Mouse (Mus musculus): ENCODE data around the gene BC016579. TPM values are rescaled to one million over a fixed set of nuclear protein-coding genes. Genes with fewer than 3 reads are reported as not detected.

Gene BC016579
- not detected in 2 replicates for polyA plus RNA-seq (2012; ENCODE audit: insufficient read depth, insufficient read length, missing spikeins)

GRCm38 (mm10) chr16:45653934-45654332 lies at the start of gene BC016579:
Gene BC016579, minus strand, starts transcription at chr16:45654068.
- H3K27ac ChIP-seq (replicated peaks; ENCODE audit: low read depth, low read length), result no peak within 1 kb of the TSS
- H3K4me3 ChIP-seq (ENCODE audit: insufficient read depth, low read depth, low read length), result no peak within 1 kb of the TSS

GRCm38 (mm10) chr16:45699301-45699700 lies 45.4 kb upstream of the BC016579 start:
- Histone ChIP-seq H3K4me1 (ENCODE audit: control insufficient read depth, insufficient read depth, insufficient read length, low read length) (no peaks in the 10 kb centered on the region), H3K27ac (replicated peaks; ENCODE audit: low read depth, low read length) (no peak overlapping the region), H3K4me3 (ENCODE audit: insufficient read depth, low read depth, low read length) (no peak overlapping the region)

More at GRCm38 (mm10) chr16:45653934-45654332, at the start of gene BC016579:
- H3K4me1 ChIP-seq (ENCODE audit: control insufficient read depth, insufficient read depth, insufficient read length, low read length), result no peaks in the 10 kb centered on the region

- Histone ChIP-seq H3K4me3 (ENCODE audit: insufficient read depth, low read depth, low read length) (no peak overlapping the region), H3K4me1 (ENCODE audit: control insufficient read depth, insufficient read depth, insufficient read length, low read length) (no peaks in the 10 kb centered on the region), H3K27ac (replicated peaks; ENCODE audit: low read depth, low read length) (no peak overlapping the region)
Observed at GRCm38 (mm10) chr16:45697996-45698395, 44.1 kb upstream of the BC016579 start.

- H3K4me1 ChIP-seq (ENCODE audit: control insufficient read depth, insufficient read depth, insufficient read length, low read length), result no peaks in the 10 kb centered on the region
- no peak overlapping the region for H3K27ac ChIP-seq (replicated peaks; ENCODE audit: low read depth, low read length)
- H3K4me3 ChIP-seq (ENCODE audit: insufficient read depth, low read depth, low read length), result no peak overlapping the region
Observed at GRCm38 (mm10) chr16:45695445-45696160, 41.7 kb upstream of the BC016579 start.

GRCm38 (mm10) chr16:45693558-45693957 lies 39.7 kb upstream of the BC016579 start, which contains the start of gene Tmprss7:
Gene Tmprss7, minus strand, starts transcription at chr16:45693658.
- Histone ChIP-seq H3K4me3 (ENCODE audit: insufficient read depth, low read depth, low read length) (no peak within 1 kb of the TSS), H3K4me1 (ENCODE audit: control insufficient read depth, insufficient read depth, insufficient read length, low read length) (no peaks in the 10 kb centered on the region), H3K27ac (replicated peaks; ENCODE audit: low read depth, low read length) (no peak within 1 kb of the TSS)

- H3K4me1 ChIP-seq (ENCODE audit: control insufficient read depth, insufficient read depth, insufficient read length, low read length), result no peaks in the 10 kb centered on the region
- H3K27ac ChIP-seq (replicated peaks; ENCODE audit: low read depth, low read length), result no peak overlapping the region
- H3K4me3 ChIP-seq (ENCODE audit: insufficient read depth, low read depth, low read length), result no peak overlapping the region
Observed at GRCm38 (mm10) chr16:45692851-45693250, 39.0 kb upstream of the BC016579 start.

GRCm38 (mm10) chr16:45690178-45690577 lies 36.3 kb upstream of the BC016579 start:
- no peak overlapping the region for H3K4me3 ChIP-seq (ENCODE audit: insufficient read depth, low read depth, low read length)
- H3K27ac ChIP-seq (replicated peaks; ENCODE audit: low read depth, low read length), result no peak overlapping the region
- no peaks in the 10 kb centered on the region for H3K4me1 ChIP-seq (ENCODE audit: control insufficient read depth, insufficient read depth, insufficient read length, low read length)

GRCm38 (mm10) chr16:45686833-45687232 lies 33.0 kb upstream of the BC016579 start:
- Histone ChIP-seq H3K27ac (replicated peaks; ENCODE audit: low read depth, low read length) (no peak overlapping the region), H3K4me1 (ENCODE audit: control insufficient read depth, insufficient read depth, insufficient read length, low read length) (no peaks in the 10 kb centered on the region), H3K4me3 (ENCODE audit: insufficient read depth, low read depth, low read length) (no peak overlapping the region)

GRCm38 (mm10) chr16:45685295-45685694 lies 31.4 kb upstream of the BC016579 start:
- Histone ChIP-seq H3K4me1 (ENCODE audit: control insufficient read depth, insufficient read depth, insufficient read length, low read length) (no peaks in the 10 kb centered on the region), H3K4me3 (ENCODE audit: insufficient read depth, low read depth, low read length) (no peak overlapping the region), H3K27ac (replicated peaks; ENCODE audit: low read depth, low read length) (no peak overlapping the region)

GRCm38 (mm10) chr16:45684815-45685214 lies 30.9 kb upstream of the BC016579 start:
- Histone ChIP-seq H3K4me1 (ENCODE audit: control insufficient read depth, insufficient read depth, insufficient read length, low read length) (no peaks in the 10 kb centered on the region), H3K4me3 (ENCODE audit: insufficient read depth, low read depth, low read length) (no peak overlapping the region), H3K27ac (replicated peaks; ENCODE audit: low read depth, low read length) (no peak overlapping the region)

- Histone ChIP-seq H3K4me1 (ENCODE audit: control insufficient read depth, insufficient read depth, insufficient read length, low read length) (no peaks in the 10 kb centered on the region), H3K4me3 (ENCODE audit: insufficient read depth, low read depth, low read length) (no peak overlapping the region), H3K27ac (replicated peaks; ENCODE audit: low read depth, low read length) (no peak overlapping the region)
Observed at GRCm38 (mm10) chr16:45676462-45676861, 22.6 kb upstream of the BC016579 start.

GRCm38 (mm10) chr16:45670005-45670404 lies 16.1 kb upstream of the BC016579 start:
- H3K4me3 ChIP-seq (ENCODE audit: insufficient read depth, low read depth, low read length), result no peak overlapping the region
- H3K4me1 ChIP-seq (ENCODE audit: control insufficient read depth, insufficient read depth, insufficient read length, low read length), result no peaks in the 10 kb centered on the region
- no peak overlapping the region for H3K27ac ChIP-seq (replicated peaks; ENCODE audit: low read depth, low read length)

- Histone ChIP-seq H3K4me3 (ENCODE audit: insufficient read depth, low read depth, low read length) (no peak overlapping the region), H3K27ac (replicated peaks; ENCODE audit: low read depth, low read length) (no peak overlapping the region), H3K4me1 (ENCODE audit: control insufficient read depth, insufficient read depth, insufficient read length, low read length) (no peaks in the 10 kb centered on the region)
Observed at GRCm38 (mm10) chr16:45668178-45668577, 14.3 kb upstream of the BC016579 start.

GRCm38 (mm10) chr16:45666136-45666535 lies 12.3 kb upstream of the BC016579 start:
- Histone ChIP-seq H3K27ac (replicated peaks; ENCODE audit: low read depth, low read length) (no peak overlapping the region), H3K4me1 (ENCODE audit: control insufficient read depth, insufficient read depth, insufficient read length, low read length) (no peaks in the 10 kb centered on the region), H3K4me3 (ENCODE audit: insufficient read depth, low read depth, low read length) (no peak overlapping the region)

GRCm38 (mm10) chr16:45662381-45662780 lies 8.5 kb upstream of the BC016579 start:
- no peak overlapping the region for H3K27ac ChIP-seq (replicated peaks; ENCODE audit: low read depth, low read length)
- no peak overlapping the region for H3K4me3 ChIP-seq (ENCODE audit: insufficient read depth, low read depth, low read length)
- H3K4me1 ChIP-seq (ENCODE audit: control insufficient read depth, insufficient read depth, insufficient read length, low read length), result no peaks in the 10 kb centered on the region

- H3K4me3 ChIP-seq (ENCODE audit: insufficient read depth, low read depth, low read length), result no peak overlapping the region
- H3K27ac ChIP-seq (replicated peaks; ENCODE audit: low read depth, low read length), result no peak overlapping the region
- no peaks in the 10 kb centered on the region for H3K4me1 ChIP-seq (ENCODE audit: control insufficient read depth, insufficient read depth, insufficient read length, low read length)
Observed at GRCm38 (mm10) chr16:45659596-45659995, 5.7 kb upstream of the BC016579 start.

Data from brown adipose tissue, adult 24 weeks (tissue).